Mouse (Mus musculus) large intestine, adult 2 months (tissue): Measurements from ENCODE around the gene Ttc6. TPM values are rescaled to one million over a fixed set of nuclear protein-coding genes. Genes with fewer than 3 reads are reported as not detected.

ENCODE experiments used
- DNase-seq: peaks from one replicate; pipeline ENCODE4 v3.0.0-alpha.2; 2012; ENCODE audit warnings: low read depth, low spot score
- WGBS: fragments of 180-500 bp; shearing (Covaris S2); methylation state at CpG from one replicate; pipeline ENCODE4 v1.1.7; 2018; 5-methylcytosine and 5-hydroxymethylcytosine counted together
- polyA plus RNA-seq: library from polyadenylated mRNA; depleted of rRNA; stranded (reverse); fragments of >200 nt; gene quantifications from 2 replicates; pipeline ENCODE4 v1.2.3, GENCODE M21; 2012

The Ttc6 gene
- polyA plus RNA-seq, 1 experiment, result 0.33 TPM

- DNase-seq, result peak; percentile 96
- WGBS, result 2% methylated on average over 31 of the region's 31 CpGs
Observed at GRCm38 (mm10) chr12:57544641-57545370, 19.1 kb upstream of the Ttc6 start.

GRCm38 (mm10) chr12:57545371-57546241 is 18.3 kb upstream of the Ttc6 start:
- WGBS, result under 1% methylated on average over 104 of the region's 106 CpGs
- DNase-seq, result peak; percentile 27

- DNase-seq, result peak; percentile 85
- WGBS, result 2% methylated on average over 32 of the region's 32 CpGs
Observed at GRCm38 (mm10) chr12:57546415-57547201, 17.3 kb upstream of the Ttc6 start, which contains the start of gene Foxa1. Gene Foxa1 (minus strand): TSS chr12:57546916.

GRCm38 (mm10) chr12:57547890-57548289 is 16.0 kb upstream of the Ttc6 start:
- WGBS, result 6% methylated on average over 9 of the region's 9 CpGs
- peak; percentile 21 for DNase-seq

DNA sequence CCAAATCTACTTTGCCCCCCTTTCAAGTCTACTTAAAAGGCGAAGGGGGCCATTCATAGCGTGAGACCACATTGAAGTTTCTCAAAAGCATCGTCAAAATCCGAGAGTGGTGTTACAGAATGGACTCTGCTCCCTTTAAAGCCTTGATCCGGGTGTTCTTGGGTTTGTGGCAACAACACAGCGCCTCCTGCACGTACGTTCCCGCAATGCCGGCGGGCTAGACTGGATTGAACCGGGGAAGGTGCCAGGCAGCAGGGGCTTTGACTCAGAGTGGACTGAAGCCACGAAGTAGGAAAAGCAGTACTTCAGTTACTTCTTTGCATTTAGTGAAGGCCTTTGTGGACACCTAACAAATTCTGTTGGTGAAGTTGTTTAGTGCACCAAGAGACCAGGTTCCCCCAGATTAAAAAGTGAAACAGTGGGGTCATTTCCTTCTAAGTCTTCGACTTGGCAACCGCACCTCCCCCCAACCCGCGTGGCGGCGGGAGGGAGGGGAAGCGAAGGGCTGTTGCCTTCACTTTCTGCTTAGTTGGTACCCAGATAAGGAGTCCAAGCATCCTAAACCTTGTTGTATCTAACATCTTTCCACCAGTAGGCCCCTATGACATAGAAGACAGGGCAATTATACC is 15.4 kb upstream of the Ttc6 start:
- peak; percentile 57 for DNase-seq
- WGBS, result 4% methylated on average over 20 of the region's 20 CpGs

GRCm38 (mm10) chr12:57548981-57549666 is 14.8 kb upstream of the Ttc6 start:
- DNase-seq, result no peak
- 58% methylated on average over 25 of the region's 25 CpGs for WGBS

DNA sequence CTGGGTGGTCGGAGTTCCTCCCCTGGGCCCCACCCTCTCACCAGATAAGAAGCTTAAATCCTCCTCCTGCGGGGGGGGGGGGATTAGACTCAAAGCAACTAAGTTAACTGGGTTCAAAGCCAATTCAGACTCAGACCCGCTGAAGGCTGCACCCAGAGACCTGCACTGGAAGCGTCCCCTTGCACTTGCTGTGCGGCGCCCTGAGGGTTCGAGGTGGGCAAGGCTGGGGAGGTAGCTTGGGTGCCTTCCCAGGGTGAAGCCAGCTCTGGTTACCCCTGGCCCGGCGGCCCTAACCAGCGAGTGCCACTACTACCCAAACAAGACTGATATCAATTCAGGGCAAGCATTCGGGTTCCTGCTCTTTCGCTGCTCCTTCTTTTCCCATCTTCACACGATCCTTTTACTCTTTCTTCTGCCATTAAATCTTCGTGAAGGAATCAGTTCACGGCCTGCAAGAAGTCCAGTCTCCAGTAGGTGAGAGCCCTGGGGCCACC is 14.2 kb upstream of the Ttc6 start:
- DNase-seq, result no peak

GRCm38 (mm10) chr12:57550181-57550808 is 13.6 kb upstream of the Ttc6 start:
- 56% methylated on average over 31 of the region's 31 CpGs for WGBS
- no peak for DNase-seq

More for the DNA sequence above, 14.2 kb upstream of the Ttc6 start:
- 57% methylated on average over 15 of the region's 15 CpGs for WGBS

DNA sequence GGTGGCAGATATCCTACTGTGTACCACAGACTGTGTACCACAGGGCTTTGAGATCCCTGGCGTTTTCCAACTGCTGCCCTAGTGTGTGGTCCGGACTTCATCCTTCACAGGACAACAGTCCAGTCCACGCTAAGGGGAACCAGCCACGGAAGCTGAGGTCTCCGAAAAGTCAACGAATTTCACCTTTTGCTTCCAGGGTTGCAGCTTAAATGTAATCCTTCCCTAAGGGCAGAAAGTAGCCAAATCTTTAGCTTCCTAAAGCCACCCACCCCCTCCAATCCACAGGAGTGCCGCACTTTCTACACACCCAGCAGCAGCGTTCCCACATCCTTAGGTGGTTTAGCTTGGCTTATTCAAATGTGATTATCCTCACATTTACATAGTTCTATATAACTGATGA is 13.0 kb upstream of the Ttc6 start:
- DNase-seq, result no peak
- WGBS, result 70% methylated on average over 8 of the region's 8 CpGs

- 39% methylated on average over 3 of the region's 3 CpGs for WGBS
- no peak for DNase-seq
Observed at GRCm38 (mm10) chr12:57552286-57552685, 11.6 kb upstream of the Ttc6 start.

- WGBS, result 70% methylated on average over 3 of the region's 3 CpGs
- DNase-seq, result no peak
Observed at GRCm38 (mm10) chr12:57554091-57554490, 9.8 kb upstream of the Ttc6 start.

- WGBS, result 9% methylated on average over 9 of the region's 9 CpGs
- no peak for DNase-seq
Observed at GRCm38 (mm10) chr12:57571773-57572172, 7.9 kb downstream of the Ttc6 start.

DNA sequence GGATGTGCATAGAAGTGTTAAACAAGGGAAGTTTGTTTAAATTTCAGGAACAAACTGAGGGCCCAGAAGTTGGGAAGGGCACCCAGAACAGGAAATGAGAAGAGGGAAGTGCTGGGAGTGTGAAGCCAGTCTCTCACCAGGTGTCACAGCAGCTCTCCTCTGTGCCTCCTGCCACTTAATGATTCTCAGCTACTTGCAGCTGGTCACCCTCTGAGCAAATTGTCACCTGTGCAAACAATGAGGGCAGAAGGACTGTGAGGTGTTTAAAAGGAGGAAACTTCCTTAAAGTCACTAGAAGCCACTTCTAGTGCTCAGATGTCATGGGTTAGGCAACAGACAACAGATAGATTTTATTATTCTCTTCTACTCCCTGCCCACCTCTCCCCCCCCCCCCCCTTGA is 8.5 kb downstream of the Ttc6 start:
- DNase-seq, result peak; percentile 45

GRCm38 (mm10) chr12:57575931-57576628 is 12.2 kb downstream of the Ttc6 start:
- no peak for DNase-seq
- WGBS, result 14% methylated on average over 81 of the region's 81 CpGs

DNA sequence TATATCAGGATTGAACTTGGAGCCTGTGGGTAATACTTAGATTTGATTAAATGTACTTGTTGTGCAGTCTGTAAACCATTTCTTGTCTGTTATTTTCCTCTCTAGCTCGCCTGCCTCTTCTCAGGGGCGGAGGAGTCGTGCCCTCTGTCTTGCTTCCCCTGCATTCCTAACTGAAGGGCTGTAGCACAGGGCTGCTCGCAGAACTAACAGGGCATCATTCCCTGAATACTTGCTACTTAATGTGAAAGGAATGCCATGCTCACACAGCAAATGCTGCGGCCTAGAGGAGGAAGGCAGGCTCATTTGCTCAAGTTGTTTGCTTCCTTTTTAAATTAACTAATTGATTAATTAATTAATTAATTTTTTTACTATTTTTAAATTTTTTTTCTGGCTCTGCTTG is 43.7 kb downstream of the Ttc6 start:
- 67% methylated on average over 5 of the region's 5 CpGs for WGBS
- no peak for DNase-seq

GRCm38 (mm10) chr12:57615137-57615536 is 51.2 kb downstream of the Ttc6 start:
- DNase-seq, result no peak
- WGBS, result 62% methylated on average over 4 of the region's 4 CpGs

DNA sequence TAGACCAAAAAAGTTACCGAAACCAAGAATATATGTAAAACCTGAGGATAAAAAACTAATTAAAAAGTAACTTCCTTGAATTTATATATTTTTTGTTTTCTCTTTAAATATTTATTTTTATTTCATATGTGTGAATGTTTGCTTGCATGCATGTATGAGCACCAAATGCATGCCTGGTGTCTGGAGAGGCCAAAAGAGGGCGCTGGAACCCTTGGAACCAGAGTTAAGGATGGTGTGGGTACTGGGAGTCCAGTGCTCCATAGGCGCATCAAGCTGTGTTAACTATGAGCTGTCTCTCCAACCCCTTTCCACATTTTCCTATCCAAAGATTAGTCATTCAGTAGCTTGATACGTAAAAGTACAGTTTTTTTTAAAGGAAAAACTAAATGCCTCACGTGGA is 58.1 kb downstream of the Ttc6 start:
- no peak for DNase-seq
- WGBS, result 86% methylated on average over 5 of the region's 5 CpGs

DNA sequence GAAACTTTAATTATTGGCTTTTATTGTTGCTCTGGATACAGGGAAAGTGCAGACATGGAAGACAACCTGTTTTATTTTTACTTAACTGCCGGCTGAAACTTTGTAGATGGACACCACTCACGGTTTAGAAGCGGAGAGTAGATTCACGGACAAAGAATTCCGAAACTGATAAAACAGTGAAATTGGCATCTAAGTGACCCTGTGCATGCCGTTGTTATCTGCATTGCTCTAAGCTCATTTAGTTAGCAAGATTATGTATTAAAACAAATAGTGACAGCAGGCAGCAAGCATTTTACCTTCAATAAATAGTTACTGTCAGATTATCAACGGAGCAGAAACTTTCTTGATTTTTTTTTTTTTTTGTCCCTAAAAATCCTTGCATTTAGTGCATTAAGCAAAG is 59.4 kb downstream of the Ttc6 start:
- peak; percentile 25 for DNase-seq
- 22% methylated on average over 7 of the region's 7 CpGs for WGBS
